Mouse (Mus musculus) MEL (cell line): ENCODE measurements around the gene Gm7971. TPM values are rescaled to one million over a fixed set of nuclear protein-coding genes. Genes with fewer than 3 reads are reported as not detected.
"Not testable (repeated sequence)": the region's sequence is repeated elsewhere in the genome, so short reads cannot be mapped to it uniquely, and the experiment has no call there.

Experiments
- DNase-seq: peaks from one replicate; pipeline ENCODE4 v3.0.0; 2011; ENCODE audit warnings: low read depth, low spot score
- H3K27ac ChIP-seq: 2 replicates; pipeline ENCODE4 v1.5.1; 2012; ENCODE audit warnings: low read depth, mild to moderate bottlenecking, control low read depth, low read length, moderate library complexity; ENCODE audit not compliant: control insufficient read depth
- H3K27me3 ChIP-seq, 2 experiments: fragments of 150-350 bp in 1 of 2; sonication (generic) in 1 of 2; 2 replicates each; pipeline ENCODE4 v1.6.1; 2012; ENCODE audit warnings: low read length in 2 of 2, mild to moderate bottlenecking in 2 of 2, improper control_type of control experiment in 1 of 2, moderate library complexity in 1 of 2; ENCODE audit not compliant: insufficient read depth in 2 of 2, control insufficient read depth in 1 of 2
- H3K36me3 ChIP-seq, 2 experiments: 2 replicates each; pipeline ENCODE4 v1.6.1; 2012 to 2014; ENCODE audit warnings: low read length in 2 of 2, improper control_type of control experiment in 1 of 2, inconsistent platforms in 1 of 2, mild to moderate bottlenecking in 1 of 2; ENCODE audit not compliant: insufficient read depth in 2 of 2, control insufficient read depth in 1 of 2
- H3K4me1 ChIP-seq, 2 experiments: fragments of 150-350 bp in 1 of 2; sonication (generic) in 1 of 2; 2 replicates each; pipeline ENCODE4 v1.6.1; 2012; ENCODE audit warnings: low read length in 2 of 2, improper control_type of control experiment in 1 of 2, mild to moderate bottlenecking in 1 of 2; ENCODE audit not compliant: insufficient read depth in 2 of 2, control insufficient read depth in 1 of 2
- H3K4me3 ChIP-seq, 2 experiments: fragments of 150-350 bp in 1 of 2; sonication (generic) in 1 of 2; 2 replicates each; pipeline ENCODE4 v1.5.1; 2012; ENCODE audit warnings: low read depth in 2 of 2, low read length in 2 of 2, mild to moderate bottlenecking in 2 of 2, moderate library complexity in 2 of 2, control low read depth in 1 of 2, improper control_type of control experiment in 1 of 2; ENCODE audit not compliant: control insufficient read depth in 1 of 2, insufficient read depth in 1 of 2
- H3K79me2 ChIP-seq: 2 replicates; pipeline ENCODE4 v1.6.1; 2012; ENCODE audit warnings: mild to moderate bottlenecking, low read length, moderate library complexity; ENCODE audit not compliant: control insufficient read depth, poor library complexity, insufficient read depth
- H3K9ac ChIP-seq: 2 replicates; pipeline ENCODE4 v1.6.1; 2012; ENCODE audit warnings: low read depth, mild to moderate bottlenecking, control low read depth, low read length, moderate library complexity; ENCODE audit not compliant: control insufficient read depth, poor library complexity, severe bottlenecking
- H3K9me3 ChIP-seq: fragments of 150-350 bp; sonication (generic); replicated peaks from 2 replicates; pipeline ENCODE4 v1.6.1; 2012; ENCODE audit warnings: mild to moderate bottlenecking, low read length, improper control_type of control experiment, moderate library complexity; ENCODE audit not compliant: insufficient read depth
- polyA plus RNA-seq, 2 experiments: library from polyadenylated mRNA; stranded (reverse) in 1 of 2; unstranded in 1 of 2; fragments of >175 nt in 1 of 2; fragments of >200 nt in 1 of 2; gene quantifications; 2 replicates each; pipeline versions ENCODE4 v1.2.1 to v1.2.4; 2012; ENCODE audit warnings: low replicate concordance in 2 of 2, low read depth in 1 of 2; ENCODE audit not compliant: insufficient read length in 2 of 2, insufficient read depth in 1 of 2, missing spikeins in 1 of 2
- total RNA-seq: library from RNA; depleted of rRNA; stranded (reverse); fragments of 300-350 nt; gene quantifications from 2 replicates; pipeline ENCODE4 v1.2.3, GENCODE M21; 2012; rRNA removed

Gene Gm7971
- total RNA-seq (not detected in 2 replicates), polyA plus RNA-seq (not detected)

- H3K79me2 ChIP-seq, H3K9me3 ChIP-seq, H3K9ac ChIP-seq, H3K36me3 ChIP-seq, H3K27ac ChIP-seq, DNase-seq, H3K27me3 ChIP-seq, H3K4me1 ChIP-seq, H3K4me3 ChIP-seq: not testable (repeated sequence)
Observed at GRCm38 (mm10) chr5:95594775-95595174, at the start of gene Gm7971. Gm7971 (minus strand) TSS chr5:95594875.

Other genes with a start within 250 kb of the Gm7971 start
- not detected in 2 replicates for gene D5Ertd577e, start 138.1 kb downstream of the Gm7971 start, total RNA-seq
- not detected for gene D5Ertd577e, start 138.1 kb downstream of the Gm7971 start, polyA plus RNA-seq
- not detected in 2 replicates for gene Gm3286, start 84.1 kb downstream of the Gm7971 start, total RNA-seq
- gene Gm3286, start 84.1 kb downstream of the Gm7971 start, polyA plus RNA-seq, result not detected
- gene Gm7978, start 141.3 kb upstream of the Gm7971 start, total RNA-seq, result not detected in 2 replicates
- not detected for gene Gm7978, start 141.3 kb upstream of the Gm7971 start, polyA plus RNA-seq
- gene Gm7982, start 147.1 kb upstream of the Gm7971 start, total RNA-seq, result not detected in 2 replicates
- gene Gm7982, start 147.1 kb upstream of the Gm7971 start, polyA plus RNA-seq, result not detected
- gene E330014E10Rik, start 181.1 kb upstream of the Gm7971 start, total RNA-seq, result not detected in 2 replicates
- gene E330014E10Rik, start 181.1 kb upstream of the Gm7971 start, polyA plus RNA-seq, result not detected